Mouse (Mus musculus) liver, adult 2 months (tissue): Measurements from ENCODE around the gene Inpp5k.

ENCODE experiments used
- CTCF ChIP-seq: fragments of 200-500 bp; IDR thresholded peaks from 2 replicates; pipeline ENCODE4 v1.5.1; 2011; ENCODE audit warnings: low read depth, low read length, control low read depth
- POLR2A ChIP-seq: fragments of 200-500 bp; IDR thresholded peaks from 2 replicates; pipeline ENCODE4 v1.6.1; 2011; ENCODE audit warnings: low read length, control low read depth; ENCODE audit not compliant: insufficient read depth; ENCODE audit errors: extremely low read depth

- TF ChIP-seq CTCF, result no peak
- TF ChIP-seq POLR2A, result no peak
Observed at GRCm38 (mm10) chr11:75674875-75675274, 44.1 kb downstream of the Inpp5k start.
